Comparison of ENCODE assay signal across 8 mouse cellular contexts in genomic region chr2:38925171-38926080, GRCm38 (mm10). TPM values are rescaled to one million over a fixed set of nuclear protein-coding genes. Genes with fewer than 3 reads are reported as not detected.
DNase-seq lines count a peak whose midpoint lies in the region; ATAC-seq lines count a peak whose summit lies in the region.

No protein-coding gene starts in this region.

- H3K36me3 ChIP-seq in embryonic facial prominence, embryonic 15.5 days, result no peaks in the 10 kb centered on the region
- no peaks in the 10 kb centered on the region for H3K36me3 ChIP-seq in liver, embryonic 13.5 days
- no peaks in the 10 kb centered on the region for H3K36me3 ChIP-seq in neural tube, embryonic 14.5 days (ENCODE audit: control insufficient read depth, insufficient read depth, low read length)

- peaks cover 22% of the 10 kb centered on the region; the same call in 1 of the 2 replicates for H3K4me1 ChIP-seq in embryonic facial prominence, embryonic 15.5 days
- H3K4me1 ChIP-seq in liver, embryonic 13.5 days (replicated peaks), result peaks cover 22% of the 10 kb centered on the region
- H3K4me1 ChIP-seq in neural tube, embryonic 14.5 days (ENCODE audit: control insufficient read depth, insufficient read depth, low read length), result peaks cover 12% of the 10 kb centered on the region

- peak; percentile 24 to 27 for DNase-seq in layer of hippocampus, postnatal 10 days (ENCODE audit: low spot score in 2 of 2)
- DNase-seq in layer of hippocampus, adult 9-11 months, result no peak
- DNase-seq in Muller cell, postnatal 12 days (ENCODE audit: inconsistent ontology term), result peak; percentile 37
- peak; percentile 44 for DNase-seq in induced T-regulatory cell, adult 2 months (ENCODE audit: low read depth)
- DNase-seq in liver, embryonic 13.5 days, result no peak
- no peak for DNase-seq in layer of hippocampus, postnatal 25 days (ENCODE audit: extremely low spot score in 1 of 2, low spot score in 1 of 2)

- no peak overlapping the region for H3K27ac ChIP-seq in embryonic facial prominence, embryonic 15.5 days (replicated peaks)
- H3K27ac ChIP-seq in liver, embryonic 13.5 days, result no peak overlapping the region
- peak overlapping the region; percentile 76 for H3K27ac ChIP-seq in neural tube, embryonic 14.5 days (ENCODE audit: low read depth, low read length)

- under 1% methylated on average over 51 of the region's 51 CpGs for WGBS in embryonic facial prominence, embryonic 15.5 days
- under 1% methylated on average over 51 of the region's 51 CpGs for WGBS in liver, embryonic 13.5 days (ENCODE audit: insufficient replicate concordance)
- WGBS in neural tube, embryonic 14.5 days, result under 1% methylated on average over 46 of the region's 51 CpGs

- ATAC-seq in embryonic facial prominence, embryonic 15.5 days (ENCODE audit: insufficient number of reproducible peaks, low FRiP score, low TSS enrichment, low read depth), result peak; percentile 44
- peak; percentile 45 for ATAC-seq in liver, embryonic 13.5 days (ENCODE audit: low read depth)
- peak; percentile 71 for ATAC-seq in neural tube, embryonic 14.5 days (ENCODE audit: low read depth)

- peak overlapping the region; percentile 88 for H3K4me2 ChIP-seq in embryonic facial prominence, embryonic 15.5 days (replicated peaks)
- peak overlapping the region; percentile 98 for H3K4me2 ChIP-seq in liver, embryonic 13.5 days
- peak overlapping the region; percentile 85 for H3K4me2 ChIP-seq in neural tube, embryonic 14.5 days (ENCODE audit: low read depth, low read length)

- H3K9me3 ChIP-seq in embryonic facial prominence, embryonic 15.5 days (replicated peaks), result no peaks in the 10 kb centered on the region
- no peaks in the 10 kb centered on the region for H3K9me3 ChIP-seq in liver, embryonic 13.5 days (replicated peaks)
- H3K9me3 ChIP-seq in neural tube, embryonic 14.5 days (ENCODE audit: control insufficient read depth, low read length), result no peaks in the 10 kb centered on the region

- 0 out of 2 replicates have a peak, but pooled peaks cover 6% of the 10 kb centered on the region for H3K27me3 ChIP-seq in embryonic facial prominence, embryonic 15.5 days
- H3K27me3 ChIP-seq in liver, embryonic 13.5 days, result peaks cover 41% of the 10 kb centered on the region
- H3K27me3 ChIP-seq in neural tube, embryonic 14.5 days (ENCODE audit: control insufficient read depth, insufficient read depth, low read length), result no peaks in the 10 kb centered on the region

- H3K9ac ChIP-seq in embryonic facial prominence, embryonic 15.5 days, result peak overlapping the region; percentile 35
- peak overlapping the region; percentile 75 for H3K9ac ChIP-seq in liver, embryonic 13.5 days
- peak overlapping the region; percentile 53 for H3K9ac ChIP-seq in neural tube, embryonic 14.5 days (replicated peaks; ENCODE audit: low read depth, low read length)

- H3K4me3 ChIP-seq in embryonic facial prominence, embryonic 15.5 days (replicated peaks), result peak overlapping the region; percentile 84
- H3K4me3 ChIP-seq in liver, embryonic 13.5 days (replicated peaks), result peak overlapping the region; percentile 84
- peak overlapping the region; percentile 89 for H3K4me3 ChIP-seq in neural tube, embryonic 14.5 days (ENCODE audit: low read depth, low read length)

RNA-seq across cellular contexts. Expression of gene Nr6a1, which starts 2.1 kb away (rescaled TPM):
- total RNA-seq in layer of hippocampus, postnatal 10 days (2021), result 1 to 10 TPM; 3.8 to 4.2 TPM
- 1.2 and 1.6 TPM in 2 replicates for polyA plus RNA-seq in embryonic facial prominence, embryonic 15.5 days (2015; fragmentation: Nextera tagmentation; extraction: Ambion mirVana)
- 0.83 and 1.4 TPM in 2 replicates for polyA plus RNA-seq in liver, embryonic 13.5 days (2015; fragmentation: Nextera tagmentation; extraction: Ambion mirVana)
- polyA plus RNA-seq in neural tube, embryonic 14.5 days (2014; fragmentation: Nextera tagmentation; extraction: Ambion mirVana), result 3.3 and 5.7 TPM in 2 replicates
- 1 to 10 TPM; 4.3 to 5.5 TPM for total RNA-seq in layer of hippocampus, postnatal 25 days (2021)

RNA-seq across cellular contexts. Expression of gene Olfml2a, which starts 6.4 kb away (rescaled TPM):
- 1 to 10 TPM; 3.2 to 4.7 TPM for total RNA-seq in layer of hippocampus, postnatal 10 days (2021)
- polyA plus RNA-seq in embryonic facial prominence, embryonic 15.5 days (2015; fragmentation: Nextera tagmentation; extraction: Ambion mirVana), result 14.9 and 17.9 TPM in 2 replicates
- polyA plus RNA-seq in liver, embryonic 13.5 days (2015; fragmentation: Nextera tagmentation; extraction: Ambion mirVana), result 0.08 and 0.12 TPM in 2 replicates
- polyA plus RNA-seq in neural tube, embryonic 14.5 days (2014; fragmentation: Nextera tagmentation; extraction: Ambion mirVana), result 0.94 and 13.4 TPM in 2 replicates
- total RNA-seq in layer of hippocampus, postnatal 25 days (2021), result 1 to 10 TPM; 1.4 to 1.5 TPM

Comparison
In these comparisons a context has a peak if more than half of its experiments do, and no peak if none do; other contexts are left out.
1. DNase-seq: peak in layer of hippocampus, postnatal 10 days (2 of 2), Muller cell, postnatal 12 days (single experiment) and induced T-regulatory cell, adult 2 months (single experiment); none in layer of hippocampus, adult 9-11 months (single experiment), liver, embryonic 13.5 days (single experiment) and layer of hippocampus, postnatal 25 days (0 of 2).
2. Peak in every context shown above with its lines, with median percentiles within 50 percentile points of each other: ATAC-seq, H3K4me2 ChIP-seq, H3K4me3 ChIP-seq and H3K9ac ChIP-seq.